Comparison of ENCODE assay signal across 8 mouse cellular contexts in genomic region chrX:75764794-75765328, GRCm38 (mm10).
A peak's percentile ranks its signal among the peaks of the same experiment; 100 is the strongest.
DNase-seq lines count a peak whose midpoint lies in the region; ATAC-seq and TF ChIP-seq lines count a peak whose summit lies in the region.

No protein-coding gene starts in this region.

- 31% methylated on average over 7 of the region's 7 CpGs for WGBS in heart, embryonic 10.5 days
- 34% methylated on average over 7 of the region's 7 CpGs for WGBS in hindbrain, embryonic 11.5 days
- WGBS in midbrain, embryonic 11.5 days = 42% methylated on average over 7 of the region's 7 CpGs

- DNase-seq in heart, embryonic 10.5 days (ENCODE audit: low spot score) = no peak
- DNase-seq in heart, postnatal 36 days = no peak
- no peak for DNase-seq in ES-E14 (ENCODE audit: low read depth, low spot score)
- DNase-seq in hindbrain, embryonic 11.5 days (ENCODE audit: low spot score) = no peak
- peak; percentile 81 for DNase-seq in midbrain, embryonic 11.5 days (ENCODE audit: low spot score, missing footprints)
- no peak for DNase-seq in thymus, postnatal 36 days
- no peak for DNase-seq in natural killer cell, adult 2 months (ENCODE audit: low spot score in 2 of 2)
- DNase-seq in kidney, postnatal 14 days = no peak

- peak; percentile 59 for ATAC-seq in hindbrain, embryonic 11.5 days (ENCODE audit: low FRiP score)
- peak; percentile 23 for ATAC-seq in midbrain, embryonic 11.5 days (ENCODE audit: low FRiP score)

- H3K9me3 ChIP-seq in heart, embryonic 10.5 days = no peaks in the 10 kb centered on the region
- H3K9me3 ChIP-seq in ES-E14 (ENCODE audit: control insufficient read depth, insufficient read depth, low read depth, low read length) = no peaks in the 10 kb centered on the region
- H3K9me3 ChIP-seq in hindbrain, embryonic 11.5 days (ENCODE audit: control insufficient read depth, low read length) = no peaks in the 10 kb centered on the region
- H3K9me3 ChIP-seq in midbrain, embryonic 11.5 days (ENCODE audit: control insufficient read depth, low read length) = no peaks in the 10 kb centered on the region

- intact Hi-C loops in heart, postnatal 36 days (cut with DNase I) = no loop called here

- no peaks in the 10 kb centered on the region for H3K4me1 ChIP-seq in heart, embryonic 10.5 days
- no peaks in the 10 kb centered on the region for H3K4me1 ChIP-seq in ES-E14 (ENCODE audit: control insufficient read depth in 2 of 2, insufficient read depth in 2 of 2, low read length in 2 of 2, poor library complexity in 1 of 2)
- no peaks in the 10 kb centered on the region for H3K4me1 ChIP-seq in hindbrain, embryonic 11.5 days (replicated peaks; ENCODE audit: control insufficient read depth, insufficient read depth, low read length)
- peaks cover 6% of the 10 kb centered on the region; the same call in 1 of the 2 replicates for H3K4me1 ChIP-seq in midbrain, embryonic 11.5 days (ENCODE audit: control insufficient read depth, insufficient read depth, low read length)

- no peaks in the 10 kb centered on the region for H3K36me3 ChIP-seq in heart, embryonic 10.5 days
- H3K36me3 ChIP-seq in ES-E14 (ENCODE audit: control insufficient read depth, insufficient read depth, low read length, poor library complexity, severe bottlenecking) = no peaks in the 10 kb centered on the region
- no peaks in the 10 kb centered on the region for H3K36me3 ChIP-seq in hindbrain, embryonic 11.5 days (ENCODE audit: control insufficient read depth, insufficient read depth, low read length)
- no peaks in the 10 kb centered on the region for H3K36me3 ChIP-seq in midbrain, embryonic 11.5 days (ENCODE audit: control insufficient read depth, insufficient read depth, low read length)

- peak overlapping the region; percentile 34 for H3K4me2 ChIP-seq in hindbrain, embryonic 11.5 days (replicated peaks; ENCODE audit: low read depth, low read length)
- H3K4me2 ChIP-seq in midbrain, embryonic 11.5 days = peak overlapping the region; percentile 49

- peak overlapping the region; percentile 63 for H3K4me3 ChIP-seq in heart, embryonic 10.5 days
- H3K4me3 ChIP-seq in ES-E14 (ENCODE audit: insufficient read depth in 1 of 2, low read depth in 1 of 2, low read length in 2 of 2, poor library complexity in 1 of 2, severe bottlenecking in 1 of 2) = peak overlapping the region; percentile 82
- peak overlapping the region; percentile 46 for H3K4me3 ChIP-seq in hindbrain, embryonic 11.5 days (ENCODE audit: low read depth, low read length)
- H3K4me3 ChIP-seq in midbrain, embryonic 11.5 days (ENCODE audit: low read depth, low read length) = peak overlapping the region; percentile 45

- no peaks in the 10 kb centered on the region for H3K27me3 ChIP-seq in heart, embryonic 10.5 days (ENCODE audit: insufficient read depth, poor library complexity, severe bottlenecking)
- H3K27me3 ChIP-seq in hindbrain, embryonic 11.5 days (ENCODE audit: control insufficient read depth, insufficient read depth, low read length) = no peaks in the 10 kb centered on the region
- H3K27me3 ChIP-seq in midbrain, embryonic 11.5 days (ENCODE audit: control insufficient read depth, insufficient read depth, low read length) = no peaks in the 10 kb centered on the region

- in situ Hi-C loops in ES-E14 (cut with MboI; ENCODE audit: low sequenced_read_pairs in 2 of 2, unreplicated experiment in 2 of 2) = no loop called here

- H3K9ac ChIP-seq in ES-E14 (ENCODE audit: insufficient read depth, low read depth, low read length, poor library complexity, severe bottlenecking) = peak overlapping the region; percentile 78
- H3K9ac ChIP-seq in hindbrain, embryonic 11.5 days (ENCODE audit: low read depth, low read length) = peak overlapping the region; percentile 60
- peak overlapping the region; percentile 77 for H3K9ac ChIP-seq in midbrain, embryonic 11.5 days (ENCODE audit: low read length)

- H3K27ac ChIP-seq in heart, embryonic 10.5 days = peak overlapping the region; percentile 85; the same call in 1 of the 2 replicates
- no peak overlapping the region; the same call in 1 of the 2 replicates for H3K27ac ChIP-seq in ES-E14 (ENCODE audit: insufficient read depth, low read depth, low read length, poor library complexity, severe bottlenecking)
- H3K27ac ChIP-seq in hindbrain, embryonic 11.5 days (ENCODE audit: low read depth, low read length) = peak overlapping the region; percentile 76
- peak overlapping the region; percentile 81; the same call in 1 of the 2 replicates for H3K27ac ChIP-seq in midbrain, embryonic 11.5 days (ENCODE audit: low read depth, low read length)

TF ChIP-seq in ES-E14, 5 proteins besides CTCF, POLR2A, EP300 and RAD21:
- TF ChIP-seq MAFK (IDR thresholded peaks at IDR 0.05; ENCODE audit: insufficient read depth, low read depth, low read length) (no peak), CHD2 (IDR thresholded peaks at IDR 0.05; ENCODE audit: low read depth, low read length) (no peak)
